Mouse (Mus musculus) frontal cortex, postnatal 14 days (tissue): ENCODE data around the gene Fabp1.

Experiments used
- DNase-seq, 2 experiments: peaks; one replicate each; pipeline ENCODE4 v3.0.0; 2022; ENCODE audit warnings: low spot score in 2 of 2

Gene Fabp1

DNA sequence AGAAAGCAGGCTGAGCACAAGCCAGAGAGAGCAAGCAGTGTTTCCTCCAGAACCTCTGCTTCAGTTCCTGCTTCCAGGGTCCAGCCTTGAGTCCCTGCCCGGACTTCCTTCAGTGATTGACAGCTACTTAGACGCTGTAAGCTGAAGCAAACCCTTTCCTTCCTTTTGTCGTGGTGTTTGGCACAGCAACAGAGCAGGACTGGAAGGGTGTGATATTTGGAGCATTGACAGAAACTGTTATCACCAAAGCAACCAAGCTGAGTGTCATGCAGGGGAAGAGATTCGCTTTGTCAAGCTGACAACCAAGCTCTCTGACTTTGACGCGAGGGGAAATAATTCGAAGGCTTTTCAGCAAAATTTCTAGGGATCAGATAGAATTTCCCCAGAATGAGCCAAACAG, 12.3 kb downstream of the Fabp1 start:
- no peak for DNase-seq

DNA sequence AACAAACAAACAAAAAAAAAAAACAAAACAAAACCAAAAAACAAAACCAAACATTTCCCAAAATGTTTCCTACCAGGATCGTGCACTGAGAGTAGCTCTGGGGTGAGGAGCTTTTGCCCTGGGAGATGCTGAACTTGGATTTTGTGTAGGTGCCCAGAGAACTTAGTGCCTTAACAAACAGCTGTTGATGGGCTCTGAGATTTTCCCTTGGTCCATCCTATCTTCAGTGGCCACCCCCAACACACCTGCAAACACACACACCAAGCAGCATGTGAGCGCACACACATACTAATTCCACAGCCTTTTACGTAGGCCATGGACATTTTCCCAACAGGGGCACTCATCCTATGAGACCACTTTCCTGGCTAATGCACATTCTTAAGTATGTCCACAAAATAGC, 12.8 kb downstream of the Fabp1 start:
- DNase-seq, result no peak

DNA sequence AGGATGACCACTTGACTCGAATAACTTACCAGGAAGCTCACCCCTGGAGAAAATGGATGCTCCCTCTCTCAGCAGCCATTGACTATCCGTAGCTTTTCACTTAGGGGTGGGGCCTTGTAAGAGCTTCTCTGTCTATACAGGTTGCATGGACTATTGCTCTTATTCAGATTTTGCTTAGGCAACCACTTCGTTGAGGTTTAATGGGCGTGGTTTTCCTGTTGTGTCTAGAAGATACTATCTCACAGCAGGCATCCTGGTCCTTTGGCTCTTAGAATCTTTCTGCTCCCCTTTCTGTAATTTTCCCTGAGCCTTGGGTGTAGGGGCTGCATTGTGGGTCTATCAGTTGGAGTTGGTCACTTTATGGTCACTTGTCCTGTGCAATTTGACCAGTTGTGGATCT, 21.9 kb downstream of the Fabp1 start:
- no peak for DNase-seq

DNA sequence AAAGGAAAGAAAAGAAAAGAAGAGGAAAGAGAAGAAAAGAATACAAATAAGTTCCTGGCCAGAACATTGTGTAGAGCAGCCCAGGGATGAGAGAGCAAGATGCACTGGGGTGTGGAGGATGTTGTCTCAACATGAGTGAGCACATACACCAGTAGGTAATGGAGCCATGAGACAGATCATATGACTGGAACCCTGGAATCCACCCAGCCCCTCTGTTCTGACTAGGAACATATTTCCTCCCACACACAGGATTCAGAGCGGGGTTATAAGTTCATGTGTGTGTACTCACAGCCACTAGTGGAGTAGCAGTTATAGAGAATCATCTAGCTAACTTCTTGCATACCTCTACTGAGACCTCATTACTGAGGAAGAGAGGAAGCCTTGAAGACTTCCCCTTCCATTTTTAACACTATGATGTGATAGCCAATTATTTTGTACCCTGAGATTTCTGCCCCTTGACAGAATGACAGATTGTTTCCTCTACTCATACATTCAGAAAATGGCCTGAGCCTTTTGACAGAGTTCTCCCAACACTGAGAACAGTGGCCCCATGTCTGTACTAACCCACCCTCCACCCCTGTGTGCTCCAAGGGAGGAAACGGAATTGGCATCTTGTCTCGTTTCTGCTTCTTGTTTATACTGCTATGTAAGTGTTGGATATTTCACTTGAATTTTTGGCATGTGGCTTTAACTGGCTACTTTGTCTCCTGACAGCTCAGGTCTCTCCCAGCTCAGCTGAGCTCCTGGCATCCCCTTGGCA, 24.7 kb downstream of the Fabp1 start:
- no peak for DNase-seq

DNA sequence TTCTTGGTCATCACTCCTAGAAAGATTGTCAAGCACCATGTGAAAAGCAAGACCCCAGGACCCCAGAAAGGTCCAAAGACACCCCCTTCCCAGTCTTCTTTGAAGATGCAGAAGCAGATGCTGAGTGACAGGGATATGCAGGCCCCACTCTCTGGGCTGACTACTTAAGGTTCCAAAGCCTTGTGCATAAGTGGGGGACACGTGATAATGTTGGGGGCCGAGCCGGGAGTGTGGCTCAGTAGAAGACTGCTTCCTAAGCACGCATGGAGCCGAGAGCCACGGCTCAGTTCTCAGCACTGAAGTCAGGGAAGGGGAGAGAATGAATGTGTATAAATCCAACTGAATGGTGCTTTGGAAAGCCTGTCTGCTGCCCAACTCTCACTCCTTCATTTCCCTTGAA, 26.9 kb downstream of the Fabp1 start:
- DNase-seq, result no peak

DNA sequence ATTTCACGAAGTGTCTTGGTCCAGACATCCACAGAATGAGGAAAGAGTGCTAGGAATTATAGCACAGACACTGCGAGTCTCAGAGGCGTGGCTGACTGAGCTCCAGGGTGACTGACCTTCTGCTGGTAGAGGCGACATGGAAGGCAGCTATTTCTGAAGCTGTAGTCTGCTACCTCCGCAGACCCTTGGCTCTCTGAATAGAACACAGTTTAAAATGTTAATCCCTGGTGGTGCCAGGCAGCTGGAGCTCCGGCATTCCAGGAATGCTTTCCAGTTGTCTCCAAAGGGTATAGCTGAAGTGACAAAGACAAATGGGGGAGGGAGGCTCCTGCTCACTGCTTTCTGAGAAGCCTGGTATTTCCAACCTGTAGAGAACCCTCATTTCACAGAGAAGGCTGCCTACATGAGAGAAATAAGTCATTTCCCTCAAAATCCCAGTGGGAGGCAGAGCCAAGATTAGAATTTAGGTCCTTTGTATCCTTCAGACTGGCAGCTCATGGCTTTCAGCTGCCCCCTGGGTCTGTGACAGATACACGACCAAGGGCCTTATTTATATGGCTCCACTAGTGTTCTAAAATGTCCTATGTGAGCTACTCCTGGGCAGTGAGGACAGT, 27.6 kb downstream of the Fabp1 start:
- DNase-seq, result no peak

DNA sequence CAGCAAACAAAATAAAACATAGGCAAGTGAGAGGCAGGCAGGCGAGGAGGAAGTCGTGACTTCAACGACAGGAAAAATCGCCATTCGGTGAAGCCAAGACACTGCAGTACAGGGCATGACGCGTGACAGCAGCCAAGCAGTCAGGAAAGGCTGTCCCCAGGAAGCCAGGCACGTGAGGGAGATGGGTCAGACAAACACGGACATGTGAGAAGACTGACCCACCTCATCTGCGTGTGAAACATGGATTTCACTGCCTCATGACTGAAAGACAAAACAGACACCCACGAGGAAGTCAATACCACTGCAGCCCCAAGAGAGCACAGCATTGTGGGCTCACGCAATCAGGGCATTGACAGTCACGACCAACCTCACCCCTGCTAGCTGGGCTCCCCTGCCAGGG, 35.5 kb downstream of the Fabp1 start:
- no peak for DNase-seq

DNA sequence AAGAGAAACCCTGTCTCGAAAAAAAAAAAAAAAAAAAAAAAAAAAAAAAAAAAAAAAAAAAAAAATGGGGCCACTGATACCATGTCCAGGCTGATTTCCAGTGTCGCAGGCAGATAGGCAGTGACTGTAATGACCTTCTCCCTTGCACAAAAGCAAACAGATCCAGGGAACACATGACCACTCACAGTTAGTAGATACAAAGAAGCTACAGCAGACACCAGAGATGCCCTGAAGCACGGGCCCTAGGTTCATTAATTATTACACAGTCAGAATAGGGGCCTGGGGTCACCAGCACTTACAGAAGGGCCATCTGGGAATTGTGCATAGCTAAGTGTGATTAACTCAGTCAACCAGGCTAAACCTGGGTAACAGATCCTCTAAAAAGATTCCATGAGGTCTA, 36.3 kb downstream of the Fabp1 start:
- no peak for DNase-seq

DNA sequence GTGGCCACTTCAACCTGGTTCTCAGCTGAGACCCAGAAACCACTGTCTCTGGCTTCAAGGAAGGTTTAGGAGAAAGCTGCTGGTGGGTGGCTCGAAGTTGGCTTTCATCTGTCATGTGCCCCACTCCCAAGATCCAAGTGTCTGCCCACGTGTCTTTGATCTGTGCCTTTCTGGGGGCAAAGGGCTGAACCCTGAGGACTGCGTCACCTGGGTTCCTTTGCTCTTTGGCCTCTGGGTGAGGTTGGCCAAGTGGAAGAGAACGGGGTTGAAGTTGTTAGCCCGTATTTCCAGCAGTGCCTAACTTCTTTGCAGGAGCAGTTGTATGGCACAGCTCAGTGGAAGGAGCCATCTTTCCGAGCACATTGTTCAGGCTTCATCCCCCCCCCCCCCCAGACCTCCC, 36.9 kb downstream of the Fabp1 start:
- no peak for DNase-seq

DNA sequence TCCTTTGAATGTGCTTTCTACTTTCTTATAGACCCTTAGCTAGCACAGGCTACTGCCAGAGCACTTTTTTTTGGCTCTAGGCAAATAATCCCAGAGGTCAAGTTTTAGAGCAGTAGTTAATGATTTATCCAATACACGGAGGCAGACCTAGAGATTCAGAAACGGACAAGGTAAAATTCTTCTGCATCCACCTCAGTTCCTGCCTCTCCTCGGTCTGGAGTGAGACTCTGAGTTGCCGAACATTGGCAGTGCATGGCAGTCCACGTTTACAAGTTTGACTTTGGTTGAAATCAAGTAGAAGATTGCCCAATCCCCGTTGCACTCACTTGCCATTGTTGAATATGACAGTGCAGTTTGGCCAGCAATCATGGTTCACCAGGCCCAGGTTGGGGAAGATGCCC, 37.4 kb downstream of the Fabp1 start:
- DNase-seq, result no peak

DNA sequence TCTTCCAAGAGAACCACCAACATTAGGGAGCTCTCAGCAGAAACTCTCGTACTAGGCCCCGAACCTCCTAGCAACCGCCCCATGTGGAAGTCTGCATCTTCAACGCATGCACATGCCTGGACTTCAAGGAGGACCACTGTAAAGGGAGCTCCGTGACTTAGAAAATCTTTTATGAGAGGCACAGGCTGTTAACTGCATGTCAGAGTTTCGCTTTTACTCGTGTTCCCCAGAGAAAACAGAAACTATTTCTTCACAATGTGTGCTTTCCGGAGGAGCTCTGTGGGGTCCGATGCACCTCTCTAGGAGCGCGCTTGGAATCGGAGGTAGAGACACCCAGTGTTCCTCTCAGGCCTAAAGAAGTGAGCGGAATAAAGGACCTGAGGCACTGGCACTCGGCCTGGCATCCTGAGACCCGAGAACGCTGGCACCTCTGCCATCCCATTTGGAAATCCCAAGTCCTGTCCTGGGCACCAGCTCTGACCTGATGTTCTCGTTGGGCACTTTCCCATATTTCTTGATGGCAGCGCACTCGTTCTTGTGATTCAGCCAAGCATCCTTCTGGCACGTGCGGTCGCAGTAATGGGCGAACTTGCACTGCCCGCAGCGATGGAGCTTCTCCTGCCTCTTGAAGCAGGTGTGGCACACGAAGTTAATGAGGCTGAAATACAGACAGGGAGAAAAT, 39.6 kb downstream of the Fabp1 start:
- DNase-seq, result no peak

DNA sequence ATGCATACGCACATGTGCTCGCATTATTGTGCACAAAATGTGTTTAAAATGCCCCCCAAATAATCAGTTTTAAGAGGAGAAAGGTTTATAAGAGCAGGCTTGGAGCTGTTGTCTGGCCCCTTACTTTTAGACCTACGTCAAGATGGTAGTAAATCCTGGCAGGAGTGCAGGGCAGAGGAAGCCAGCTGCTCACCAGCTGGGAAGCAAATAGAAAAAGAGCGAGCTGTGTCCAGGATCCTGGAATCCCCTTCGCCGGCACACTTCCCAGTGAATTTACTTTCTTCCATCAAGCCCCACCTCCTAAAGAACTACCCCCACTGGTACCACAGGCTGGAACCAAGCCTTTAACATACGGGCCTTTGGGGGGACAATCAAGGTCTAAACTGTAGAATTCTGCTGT, 41.2 kb downstream of the Fabp1 start:
- no peak for DNase-seq

DNA sequence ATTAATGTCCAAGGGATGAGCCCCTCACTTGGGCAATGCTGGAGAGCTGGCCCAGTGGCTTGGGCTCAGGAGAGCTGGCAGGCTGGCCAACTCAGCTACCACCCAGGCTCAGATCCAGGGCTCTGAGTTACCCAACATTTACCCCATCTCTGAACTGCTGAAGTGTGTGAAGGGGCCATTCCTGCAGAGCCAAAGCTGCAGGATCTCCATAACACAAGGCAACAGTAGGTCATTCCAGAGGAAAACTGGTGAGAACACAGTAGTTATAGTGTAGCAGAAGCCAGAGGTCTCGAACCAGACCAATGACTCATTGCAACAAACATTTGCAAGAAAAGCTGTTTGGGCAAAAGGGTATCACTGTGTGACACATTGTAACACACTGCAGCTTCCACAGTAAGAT, 43.2 kb downstream of the Fabp1 start:
- no peak for DNase-seq

DNA sequence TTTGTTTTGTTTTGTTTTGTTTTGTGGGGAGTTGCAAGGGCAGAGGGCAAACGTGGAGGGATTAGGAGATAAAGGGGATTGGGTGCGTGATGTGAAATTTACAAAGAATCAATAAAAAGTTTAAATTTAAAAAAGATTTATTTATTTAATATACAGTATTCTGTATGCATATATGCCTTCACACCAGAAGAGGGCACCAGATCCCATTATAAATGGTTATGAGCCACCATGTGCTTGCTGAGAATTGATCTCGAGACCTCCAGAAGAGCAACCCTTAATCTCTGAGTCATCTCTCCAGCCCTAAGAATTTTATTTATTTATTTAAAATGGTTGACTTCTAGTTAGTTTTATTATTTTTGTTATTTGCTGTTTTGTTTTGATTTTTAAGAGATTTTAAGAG, 43.6 kb downstream of the Fabp1 start:
- no peak for DNase-seq

DNA sequence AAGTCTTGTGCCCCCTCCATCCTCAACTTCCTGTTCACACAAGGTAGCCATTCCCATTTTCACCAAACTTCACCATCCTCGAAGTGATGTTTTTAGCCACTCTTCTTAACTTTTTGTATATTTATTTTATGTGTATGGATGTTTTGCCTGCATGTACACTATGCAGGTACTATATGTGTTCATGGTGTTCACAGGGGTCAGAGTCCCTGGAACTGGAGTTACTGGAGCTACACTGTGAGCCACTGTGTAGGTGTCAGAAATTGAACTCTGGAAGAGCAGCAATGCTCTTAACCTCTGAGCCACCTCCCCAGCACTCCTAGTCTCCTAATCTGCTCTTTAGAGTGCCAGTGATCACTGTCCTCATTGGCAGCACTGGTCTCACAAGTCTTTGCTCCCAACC, 48.8 kb downstream of the Fabp1 start:
- DNase-seq, result no peak

DNA sequence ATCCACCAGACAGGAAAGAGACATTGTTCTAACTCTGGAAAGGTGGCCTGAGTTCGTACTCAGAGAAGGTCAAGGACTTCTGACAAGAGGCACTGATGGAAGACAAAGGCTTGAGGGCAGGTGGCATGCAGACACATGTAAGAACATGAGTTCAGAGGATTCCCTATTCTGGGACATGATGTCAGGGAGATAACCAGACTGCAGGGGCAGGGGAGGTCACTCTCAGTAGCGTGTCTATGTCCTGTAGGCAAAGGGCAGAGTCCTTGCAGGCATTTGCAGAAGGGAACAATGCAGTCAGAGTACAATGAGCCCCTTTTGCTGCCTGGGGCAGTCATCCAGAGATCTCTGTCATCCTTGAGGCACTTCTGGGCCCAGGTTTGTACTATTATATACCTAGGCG, 50.0 kb downstream of the Fabp1 start:
- no peak for DNase-seq

DNA sequence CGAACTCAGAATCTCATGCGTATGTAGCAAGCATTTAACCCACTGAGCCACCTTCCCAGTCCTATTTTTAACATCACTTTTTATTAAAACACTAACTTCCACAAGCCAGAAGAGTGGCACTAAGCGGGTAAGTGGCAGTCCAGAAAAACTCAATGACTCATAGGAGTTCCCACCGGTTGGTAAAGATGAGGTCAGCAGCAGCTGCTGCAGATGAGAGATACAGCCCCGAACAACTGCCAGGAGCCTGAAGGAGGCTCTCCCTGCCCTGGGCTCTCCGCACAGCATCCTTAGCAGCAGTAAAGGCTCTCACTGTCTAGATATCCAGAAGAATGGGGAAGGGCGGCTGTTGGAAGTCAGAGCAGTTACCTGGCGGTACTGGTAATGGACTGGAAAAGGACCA, 51.3 kb downstream of the Fabp1 start:
- no peak for DNase-seq

DNA sequence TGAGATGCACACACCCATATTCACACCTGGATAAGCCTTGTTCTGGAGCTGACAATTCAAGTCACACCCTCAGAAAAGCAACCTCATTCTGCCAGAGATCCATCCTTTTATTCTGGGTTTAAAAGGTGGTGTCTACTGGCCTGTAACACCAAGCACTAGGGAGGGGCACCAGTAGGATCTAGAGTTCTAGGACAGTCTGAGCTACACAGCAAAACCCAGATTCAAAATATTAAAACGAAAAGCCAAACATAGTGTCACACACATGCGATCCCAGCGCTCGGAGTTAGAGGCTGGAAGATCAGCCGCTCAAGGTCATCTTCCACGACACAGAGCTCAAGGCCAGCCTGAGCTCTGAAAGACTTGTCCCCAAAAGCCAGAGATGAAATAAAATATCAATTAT, 54.8 kb downstream of the Fabp1 start:
- no peak for DNase-seq
